Mouse (Mus musculus) midbrain, embryonic 12.5 days (tissue): ENCODE results near the gene Opcml. TPM values are rescaled to one million over a fixed set of nuclear protein-coding genes. Genes with fewer than 3 reads are reported as not detected.

Experiments used
- ATAC-seq: fragments of 200-750 bp; cut with Nextera tagmentation; 2 replicates; pipeline ENCODE4 v1.8.0; 2017; ENCODE audit warnings: low read depth, moderate TSS enrichment, moderate library complexity; ENCODE audit not compliant: low FRiP score
- H3K27ac ChIP-seq: fragments of 300-500 bp; sonication (generic); replicated peaks from 2 replicates; pipeline ENCODE4 v1.5.1; 2016; ENCODE audit warnings: mild to moderate bottlenecking
- H3K27me3 ChIP-seq: fragments of 300-500 bp; sonication (generic); 2 replicates; pipeline ENCODE4 v1.6.1; 2016; ENCODE audit warnings: mild to moderate bottlenecking
- H3K36me3 ChIP-seq: fragments of 300-500 bp; sonication (generic); 2 replicates; pipeline ENCODE4 v1.6.1; 2016
- H3K4me1 ChIP-seq: fragments of 300-500 bp; sonication (generic); 2 replicates; pipeline ENCODE4 v1.6.1; 2016
- H3K4me2 ChIP-seq: fragments of 300-500 bp; sonication (generic); replicated peaks from 2 replicates; pipeline ENCODE4 v1.6.1; 2016; ENCODE audit warnings: mild to moderate bottlenecking, moderate library complexity
- H3K4me3 ChIP-seq: fragments of 300-500 bp; sonication (generic); 2 replicates; pipeline ENCODE4 v1.5.1; 2016; ENCODE audit warnings: mild to moderate bottlenecking
- H3K9ac ChIP-seq: fragments of 300-500 bp; sonication (generic); replicated peaks from 2 replicates; pipeline ENCODE4 v1.6.1; 2016; ENCODE audit warnings: mild to moderate bottlenecking, moderate library complexity
- H3K9me3 ChIP-seq: fragments of 300-500 bp; sonication (generic); 2 replicates; pipeline ENCODE4 v1.6.1; 2016; ENCODE audit warnings: mild to moderate bottlenecking
- WGBS: fragments of 180-500 bp; shearing (Covaris S2); methylation state at CpG from one replicate; pipeline ENCODE4 v1.1.7; 2016; 5-methylcytosine and 5-hydroxymethylcytosine counted together
- polyA plus RNA-seq: library from polyadenylated mRNA; unstranded; fragments of >200 nt; fragmentation: Nextera tagmentation; extraction: Ambion mirVana; gene quantifications from 2 replicates; pipeline ENCODE4 v1.2.1, GENCODE M21; 2016

Gene Opcml
- polyA plus RNA-seq, 1 experiment from 2014 or later: 7.0 TPM

DNA sequence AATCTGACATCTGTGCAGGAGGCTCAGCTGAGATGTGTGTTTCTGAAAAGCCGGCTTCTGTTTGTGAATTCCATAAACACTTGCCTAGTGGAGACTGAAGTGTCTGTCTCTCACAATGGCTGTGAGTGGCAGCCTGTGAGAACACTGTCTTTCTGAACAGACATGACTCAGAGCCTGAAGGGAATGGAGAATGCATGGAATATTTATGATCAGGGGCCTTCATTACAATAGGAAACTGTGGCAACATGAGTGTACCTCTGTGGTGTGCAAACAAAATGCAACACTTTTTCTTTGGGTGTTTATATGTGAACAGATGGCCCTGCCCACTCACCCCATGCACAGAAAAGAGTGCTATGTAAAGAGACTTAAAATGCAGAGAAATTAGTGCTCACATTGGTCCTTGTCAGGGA is 947.9 kb downstream of the Opcml start:
- Histone ChIP-seq H3K9ac (no peak overlapping the region), H3K4me2 (no peak overlapping the region), H3K4me3 (no peak overlapping the region), H3K36me3 (no peaks in the 10 kb centered on the region), H3K4me1 (0 out of 2 replicates have a peak, but pooled peaks cover 3% of the 10 kb centered on the region), H3K9me3 (no peaks in the 10 kb centered on the region), H3K27ac (no peak overlapping the region), H3K27me3 (no peaks in the 10 kb centered on the region)
- WGBS: 57% methylated on average over 1 of the region's 1 CpGs
- ATAC-seq: no peak

DNA sequence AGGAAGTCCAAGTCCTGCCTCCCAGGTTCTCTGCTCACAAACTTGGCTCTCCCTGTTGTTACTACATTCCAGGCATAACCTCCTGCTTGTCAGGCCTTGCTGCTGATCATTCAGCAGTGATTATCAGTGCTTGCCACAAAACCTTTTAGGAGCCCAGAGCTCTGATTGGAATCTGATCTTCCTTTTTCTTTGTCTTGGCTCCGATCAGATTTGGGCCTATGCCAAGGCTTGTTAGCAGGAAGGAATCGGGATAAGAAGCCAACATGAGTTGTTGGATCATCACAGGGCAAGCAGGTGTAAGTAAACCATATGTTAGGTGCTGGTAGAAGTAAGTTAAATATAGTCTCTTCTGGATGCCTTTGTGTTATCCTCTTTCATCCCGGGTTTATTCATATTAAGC is 954.2 kb downstream of the Opcml start:
- Histone ChIP-seq H3K9me3 (no peaks in the 10 kb centered on the region), H3K27me3 (no peaks in the 10 kb centered on the region), H3K36me3 (no peaks in the 10 kb centered on the region), H3K4me3 (no peak overlapping the region), H3K4me2 (no peak overlapping the region), H3K27ac (no peak overlapping the region), H3K9ac (no peak overlapping the region), H3K4me1 (no peaks in the 10 kb centered on the region)
- WGBS: 77% methylated on average over 3 of the region's 3 CpGs
- ATAC-seq: no peak

DNA sequence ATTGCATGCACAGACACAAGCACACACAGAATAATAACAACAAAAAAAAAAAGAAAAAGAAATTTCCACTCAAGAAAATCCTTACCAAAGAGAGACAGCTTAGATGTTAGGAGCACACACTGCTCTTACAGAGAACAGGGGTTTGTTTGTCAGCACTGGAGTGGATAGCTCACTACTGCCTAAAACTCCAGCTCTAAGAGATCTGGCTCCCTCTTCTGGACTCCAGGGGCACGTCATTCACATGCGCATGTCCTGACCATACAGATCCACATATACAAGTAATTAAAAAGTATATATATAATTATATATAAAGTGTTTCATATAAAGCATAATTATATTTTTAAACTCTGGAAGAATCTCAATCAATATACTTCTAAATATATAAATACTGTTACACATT is 958.3 kb downstream of the Opcml start:
- 85% methylated on average over 2 of the region's 2 CpGs for WGBS
- no peaks in the 10 kb centered on the region for H3K9me3 ChIP-seq
- no peak overlapping the region for H3K4me2 ChIP-seq
- no peak overlapping the region for H3K27ac ChIP-seq
- no peaks in the 10 kb centered on the region for H3K36me3 ChIP-seq
- no peak overlapping the region for H3K9ac ChIP-seq
- 0 out of 2 replicates have a peak, but pooled peaks have one; percentile 60 for ATAC-seq
- H3K4me1 ChIP-seq: no peaks in the 10 kb centered on the region
- no peak overlapping the region for H3K4me3 ChIP-seq
- no peaks in the 10 kb centered on the region for H3K27me3 ChIP-seq

DNA sequence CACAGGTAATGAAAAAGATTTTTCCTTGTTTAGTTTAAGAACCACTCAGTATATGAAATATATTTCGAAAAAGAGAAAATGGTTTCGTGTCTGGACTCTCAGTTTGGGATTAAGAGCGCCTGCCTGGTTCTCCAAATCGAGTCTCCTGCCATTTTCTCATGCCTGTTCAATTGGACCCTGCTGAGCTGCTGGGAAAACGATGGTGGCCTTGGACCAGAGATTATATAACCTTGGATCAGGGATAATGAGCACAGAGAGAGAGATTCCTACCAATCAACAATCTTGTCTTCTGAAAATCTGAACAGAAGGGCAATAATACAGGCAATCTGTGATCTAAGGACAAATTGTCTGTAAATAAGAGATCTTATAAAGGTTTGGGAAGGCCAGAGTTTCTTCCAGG is 962.3 kb downstream of the Opcml start:
- no peaks in the 10 kb centered on the region for H3K9me3 ChIP-seq
- 51% methylated on average over 5 of the region's 5 CpGs for WGBS

GRCm38 (mm10) chr9:28756841-28757451 is 966.4 kb downstream of the Opcml start:
- no peaks in the 10 kb centered on the region for H3K27me3 ChIP-seq
- ATAC-seq: no peak
- no peaks in the 10 kb centered on the region for H3K4me1 ChIP-seq
- H3K4me2 ChIP-seq: no peak overlapping the region
- 82% methylated on average over 4 of the region's 4 CpGs for WGBS
- H3K9ac ChIP-seq: no peak overlapping the region
- H3K9me3 ChIP-seq: no peaks in the 10 kb centered on the region
- H3K36me3 ChIP-seq: no peaks in the 10 kb centered on the region
- no peak overlapping the region for H3K27ac ChIP-seq
- no peak overlapping the region for H3K4me3 ChIP-seq

More for the DNA sequence above, 962.3 kb downstream of the Opcml start:
- no peak for ATAC-seq
- Histone ChIP-seq H3K36me3 (no peaks in the 10 kb centered on the region), H3K9ac (no peak overlapping the region), H3K4me1 (no peaks in the 10 kb centered on the region), H3K4me2 (no peak overlapping the region), H3K27me3 (no peaks in the 10 kb centered on the region), H3K27ac (no peak overlapping the region), H3K4me3 (no peak overlapping the region)

DNA sequence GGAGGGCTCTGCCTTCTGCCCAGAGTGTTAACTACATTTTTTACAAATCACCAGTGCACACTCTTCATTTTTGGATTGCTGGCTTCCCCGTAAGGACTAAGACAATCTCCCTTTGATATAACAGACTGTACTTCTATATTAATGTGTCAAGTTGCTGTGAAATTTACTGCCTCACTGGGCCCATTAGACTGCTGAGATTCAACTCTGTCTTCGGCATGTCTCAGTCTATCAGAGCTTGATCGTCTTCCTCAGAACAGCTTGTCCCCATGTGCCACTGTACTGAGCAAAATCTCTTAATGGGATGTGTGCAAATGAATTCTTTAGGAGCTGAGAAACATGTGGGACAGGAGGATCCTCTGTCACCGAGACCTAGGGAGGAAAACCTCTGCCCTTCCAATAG is 970.9 kb downstream of the Opcml start:
- H3K4me1 ChIP-seq: no peaks in the 10 kb centered on the region
- no peak for ATAC-seq
- no peak overlapping the region for H3K27ac ChIP-seq
- H3K4me2 ChIP-seq: no peak overlapping the region
- no peaks in the 10 kb centered on the region for H3K36me3 ChIP-seq
- no peaks in the 10 kb centered on the region for H3K27me3 ChIP-seq
- WGBS: 82% methylated on average over 4 of the region's 4 CpGs
- H3K9me3 ChIP-seq: no peaks in the 10 kb centered on the region
- no peak overlapping the region for H3K9ac ChIP-seq
- H3K4me3 ChIP-seq: no peak overlapping the region

DNA sequence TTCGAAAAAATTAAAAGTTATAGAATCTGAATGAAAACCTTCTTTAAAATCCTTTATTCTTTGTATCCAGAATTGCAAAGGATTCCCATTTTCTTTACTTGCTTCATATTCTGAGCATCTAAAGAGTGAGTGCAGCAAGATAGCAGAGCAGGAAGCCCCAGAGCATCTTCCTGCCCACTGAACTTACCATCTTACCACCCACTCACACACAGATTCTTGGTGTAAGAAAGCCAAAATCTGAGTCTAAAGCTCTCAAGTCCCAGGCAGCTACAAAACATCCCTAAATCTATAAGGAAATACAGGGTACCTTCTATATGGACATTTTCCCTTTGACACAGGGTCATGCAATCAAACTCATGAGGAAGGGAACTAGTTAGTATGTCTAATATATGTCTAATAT is 973.6 kb downstream of the Opcml start:
- Histone ChIP-seq H3K4me1 (no peaks in the 10 kb centered on the region), H3K27ac (no peak overlapping the region), H3K27me3 (no peaks in the 10 kb centered on the region), H3K9ac (no peak overlapping the region), H3K9me3 (no peaks in the 10 kb centered on the region), H3K4me2 (no peak overlapping the region), H3K4me3 (no peak overlapping the region), H3K36me3 (no peaks in the 10 kb centered on the region)
- 77% methylated on average over 1 of the region's 1 CpGs for WGBS
- no peak for ATAC-seq

- no peak overlapping the region for H3K4me3 ChIP-seq
- no peak for ATAC-seq
- no peaks in the 10 kb centered on the region for H3K27me3 ChIP-seq
- 73% methylated on average over 10 of the region's 10 CpGs for WGBS
- no peak overlapping the region for H3K27ac ChIP-seq
- H3K9me3 ChIP-seq: no peaks in the 10 kb centered on the region
- H3K9ac ChIP-seq: no peak overlapping the region
- H3K36me3 ChIP-seq: no peaks in the 10 kb centered on the region
- H3K4me1 ChIP-seq: peaks cover 12% of the 10 kb centered on the region
- no peak overlapping the region for H3K4me2 ChIP-seq
Measured at GRCm38 (mm10) chr9:28776517-28777503, 986.2 kb downstream of the Opcml start.

DNA sequence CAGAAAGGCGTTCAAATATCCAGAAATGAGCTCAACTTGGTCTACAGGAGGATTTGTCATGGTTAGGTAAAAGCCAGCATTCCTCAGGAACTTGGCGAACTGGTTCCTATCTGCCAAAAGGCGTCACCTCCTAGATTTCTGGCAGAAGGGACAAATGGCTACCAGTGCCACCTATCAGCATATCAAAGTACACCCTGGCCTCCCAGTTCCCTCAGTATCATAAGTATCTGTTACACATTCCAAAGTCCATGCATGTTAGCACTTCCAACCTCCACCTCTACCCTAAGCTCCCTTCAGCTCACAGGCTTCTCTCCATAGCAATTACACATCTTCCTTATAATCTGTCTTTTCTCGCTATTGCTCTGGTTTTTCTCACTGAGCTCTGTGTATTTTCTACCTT is 993.3 kb downstream of the Opcml start:
- no peak for ATAC-seq
- no peak overlapping the region for H3K4me2 ChIP-seq
- peaks cover 4% of the 10 kb centered on the region; the same call in 1 of the 2 replicates for H3K4me1 ChIP-seq
- H3K27ac ChIP-seq: no peak overlapping the region
- H3K9ac ChIP-seq: no peak overlapping the region
- H3K27me3 ChIP-seq: no peaks in the 10 kb centered on the region
- H3K4me3 ChIP-seq: no peak overlapping the region
- H3K36me3 ChIP-seq: no peaks in the 10 kb centered on the region
- no peaks in the 10 kb centered on the region for H3K9me3 ChIP-seq
- WGBS: 76% methylated on average over 4 of the region's 4 CpGs

GRCm38 (mm10) chr9:28789439-28789838 is 998.9 kb downstream of the Opcml start:
- no peak overlapping the region for H3K4me2 ChIP-seq
- no peaks in the 10 kb centered on the region for H3K36me3 ChIP-seq
- no peaks in the 10 kb centered on the region for H3K9me3 ChIP-seq
- H3K9ac ChIP-seq: no peak overlapping the region
- no peak overlapping the region for H3K4me3 ChIP-seq
- no peaks in the 10 kb centered on the region for H3K4me1 ChIP-seq
- WGBS: 97% methylated on average over 1 of the region's 1 CpGs
- no peaks in the 10 kb centered on the region for H3K27me3 ChIP-seq
- no peak for ATAC-seq
- no peak overlapping the region for H3K27ac ChIP-seq

DNA sequence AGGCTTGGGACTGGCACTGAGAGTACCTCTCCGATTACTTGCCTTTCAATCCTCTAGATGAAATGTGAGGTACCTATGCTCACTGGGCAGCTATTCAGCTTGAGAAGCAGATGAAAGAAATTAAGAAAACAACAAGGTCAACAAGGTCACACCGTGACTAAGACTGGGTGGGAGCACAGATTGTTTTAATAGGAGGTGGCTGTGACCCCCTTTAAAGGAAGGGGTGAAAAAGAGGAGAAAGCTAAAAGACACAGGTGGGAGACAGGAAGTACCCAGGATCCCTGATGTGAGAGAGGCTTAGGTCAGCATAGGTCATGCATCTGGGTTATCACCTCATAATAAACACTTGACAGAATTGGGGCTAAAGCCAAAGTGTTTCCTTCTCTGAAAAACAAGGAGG is 1009.5 kb downstream of the Opcml start:
- ATAC-seq: no peak
- H3K27ac ChIP-seq: no peak overlapping the region
- H3K36me3 ChIP-seq: no peaks in the 10 kb centered on the region
- no peaks in the 10 kb centered on the region for H3K9me3 ChIP-seq
- no peak overlapping the region for H3K9ac ChIP-seq
- 17% methylated on average over 2 of the region's 2 CpGs for WGBS
- H3K4me1 ChIP-seq: no peaks in the 10 kb centered on the region
- H3K4me3 ChIP-seq: no peak overlapping the region
- H3K27me3 ChIP-seq: no peaks in the 10 kb centered on the region
- no peak overlapping the region for H3K4me2 ChIP-seq

GRCm38 (mm10) chr9:28806666-28807065 is 1016.1 kb downstream of the Opcml start:
- Histone ChIP-seq H3K4me2 (no peak overlapping the region), H3K27ac (no peak overlapping the region), H3K4me3 (no peak overlapping the region), H3K9ac (no peak overlapping the region), H3K36me3 (no peaks in the 10 kb centered on the region), H3K4me1 (no peaks in the 10 kb centered on the region), H3K9me3 (no peaks in the 10 kb centered on the region), H3K27me3 (no peaks in the 10 kb centered on the region)
- ATAC-seq: no peak
